Mouse (Mus musculus) ES-Bruce4 (cell line): Measurements from ENCODE around the gene Akain1.

Experiments
- CTCF ChIP-seq: IDR thresholded peaks from one replicate; pipeline ENCODE4 v1.8.1; 2011; ENCODE audit warnings: low read depth, low read length
- EP300 ChIP-seq: IDR thresholded peaks from 2 replicates; pipeline ENCODE4 v1.6.1; 2011; ENCODE audit warnings: low read depth, low read length; ENCODE audit not compliant: insufficient read depth
- POLR2A ChIP-seq: IDR thresholded peaks from one replicate; pipeline ENCODE4 v1.8.1; 2011; ENCODE audit warnings: low read length; ENCODE audit not compliant: insufficient read depth

- no peak for TF ChIP-seq CTCF
- TF ChIP-seq POLR2A = no peak
- TF ChIP-seq EP300 = no peak
These were observed 22.6 kb downstream of the Akain1 start for GRCm38 (mm10) chr17:69461680-69462079.
